Mouse (Mus musculus): ENCODE measurements around the gene Kcnk7. TPM values are rescaled to one million over a fixed set of nuclear protein-coding genes. Genes with fewer than 3 reads are reported as not detected.
A peak's percentile ranks its signal among the peaks of the same experiment; 100 is the strongest.

Kcnk7 gene
- polyA plus RNA-seq, 1 experiment from 2014 or later: not detected

DNA sequence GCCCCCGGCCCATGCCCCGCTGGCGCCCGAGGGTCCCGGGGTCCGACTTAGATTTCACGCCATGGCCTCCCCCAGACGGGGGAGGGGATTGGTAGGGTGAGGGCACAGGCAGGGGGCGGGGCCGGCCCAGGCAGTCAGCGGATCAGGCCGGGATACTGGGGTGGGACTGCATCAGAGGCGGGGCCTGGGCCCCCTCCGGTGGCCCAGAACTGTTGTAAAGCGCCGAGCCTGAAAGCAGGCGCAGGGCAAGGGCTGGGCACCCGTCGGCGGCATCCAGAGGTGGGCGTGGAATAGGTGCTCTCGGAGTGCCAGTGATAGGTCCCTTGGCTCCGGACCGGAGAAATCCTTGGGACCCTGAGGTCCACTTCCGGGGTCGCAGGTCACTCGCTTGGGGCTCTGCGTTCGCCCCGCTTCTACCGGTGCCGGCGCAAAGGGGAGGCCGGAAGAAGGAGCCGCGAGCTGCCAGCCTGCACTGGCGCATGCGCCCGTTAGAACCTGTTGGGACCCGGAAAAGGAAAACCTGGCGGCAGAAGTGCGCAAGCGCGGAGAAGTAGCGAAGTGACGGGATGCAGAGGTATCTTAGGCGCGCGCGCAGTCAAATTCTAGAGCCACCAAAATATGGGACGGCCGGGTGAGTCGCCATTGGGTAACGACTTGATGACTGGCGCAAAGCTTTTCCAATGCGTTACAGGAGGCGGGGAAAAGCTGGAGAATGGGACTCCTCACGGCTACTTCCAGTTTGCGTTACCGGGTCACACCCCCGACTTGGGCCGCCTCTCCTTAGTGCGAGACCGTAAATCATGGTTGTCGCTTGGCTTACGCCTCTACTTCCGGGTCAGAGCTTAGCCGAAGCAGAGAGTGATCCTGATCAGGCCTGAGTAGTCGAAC is 15.7 kb upstream of the Kcnk7 start, which contains the start of the genes Map3k11 and Pcnx3:
TSS of gene Map3k11 (plus strand) at position 543 of the 888 bp plus-strand sequence.
TSS of gene Pcnx3 (minus strand) at position 709 of the 888 bp plus-strand sequence.
- peak within 1 kb of the TSS; percentile 95 for H3K4me2 ChIP-seq (ENCODE audit: low read depth, low read length)
- ATAC-seq (ENCODE audit: low read depth): peak; percentile 96
- H3K4me3 ChIP-seq (ENCODE audit: low read depth, low read length): peak within 1 kb of the TSS; percentile 86
- peaks cover 40% of the 10 kb centered on the region for H3K36me3 ChIP-seq (ENCODE audit: control insufficient read depth, insufficient read depth, low read length)
- WGBS: under 1% methylated on average over 69 of the region's 69 CpGs
- H3K27ac ChIP-seq (ENCODE audit: low read depth, low read length): peak within 1 kb of the TSS; percentile 82
- H3K27me3 ChIP-seq (ENCODE audit: control insufficient read depth, insufficient read depth, low read length): no peaks in the 10 kb centered on the region
- H3K9me3 ChIP-seq (ENCODE audit: control insufficient read depth, low read length): no peaks in the 10 kb centered on the region
- H3K4me1 ChIP-seq (ENCODE audit: control insufficient read depth, insufficient read depth, low read length): peaks cover 29% of the 10 kb centered on the region
- peak within 1 kb of the TSS; percentile 81 for H3K9ac ChIP-seq (replicated peaks; ENCODE audit: low read depth, low read length)

DNA sequence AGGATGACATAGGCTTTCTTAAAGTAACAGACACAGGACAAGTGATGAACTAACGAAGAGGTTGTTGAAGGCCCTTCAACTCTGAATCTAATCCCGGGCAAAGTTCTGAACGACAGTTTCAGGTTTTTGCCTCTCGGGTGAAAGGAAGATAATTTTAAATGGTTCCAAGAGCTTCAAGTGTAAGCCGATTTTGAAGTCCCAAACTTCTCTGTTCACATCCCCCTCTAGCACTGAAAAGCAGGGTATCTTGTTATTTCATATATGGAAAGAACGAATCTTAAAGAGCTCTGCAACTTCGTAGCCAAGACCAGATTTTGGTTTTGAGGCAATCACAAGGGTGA is 15.1 kb upstream of the Kcnk7 start:
- WGBS: 2% methylated on average over 7 of the region's 7 CpGs
- ATAC-seq (ENCODE audit: low read depth): no peak
- Histone ChIP-seq H3K9me3 (ENCODE audit: control insufficient read depth, low read length) (no peaks in the 10 kb centered on the region), H3K9ac (replicated peaks; ENCODE audit: low read depth, low read length) (peak overlapping the region; percentile 81), H3K36me3 (ENCODE audit: control insufficient read depth, insufficient read depth, low read length) (peaks cover 35% of the 10 kb centered on the region), H3K27ac (ENCODE audit: low read depth, low read length) (peak overlapping the region; percentile 82), H3K4me1 (ENCODE audit: control insufficient read depth, insufficient read depth, low read length) (peaks cover 29% of the 10 kb centered on the region), H3K4me2 (ENCODE audit: low read depth, low read length) (peak overlapping the region; percentile 95), H3K4me3 (ENCODE audit: low read depth, low read length) (peak overlapping the region; percentile 86), H3K27me3 (ENCODE audit: control insufficient read depth, insufficient read depth, low read length) (no peaks in the 10 kb centered on the region)

DNA sequence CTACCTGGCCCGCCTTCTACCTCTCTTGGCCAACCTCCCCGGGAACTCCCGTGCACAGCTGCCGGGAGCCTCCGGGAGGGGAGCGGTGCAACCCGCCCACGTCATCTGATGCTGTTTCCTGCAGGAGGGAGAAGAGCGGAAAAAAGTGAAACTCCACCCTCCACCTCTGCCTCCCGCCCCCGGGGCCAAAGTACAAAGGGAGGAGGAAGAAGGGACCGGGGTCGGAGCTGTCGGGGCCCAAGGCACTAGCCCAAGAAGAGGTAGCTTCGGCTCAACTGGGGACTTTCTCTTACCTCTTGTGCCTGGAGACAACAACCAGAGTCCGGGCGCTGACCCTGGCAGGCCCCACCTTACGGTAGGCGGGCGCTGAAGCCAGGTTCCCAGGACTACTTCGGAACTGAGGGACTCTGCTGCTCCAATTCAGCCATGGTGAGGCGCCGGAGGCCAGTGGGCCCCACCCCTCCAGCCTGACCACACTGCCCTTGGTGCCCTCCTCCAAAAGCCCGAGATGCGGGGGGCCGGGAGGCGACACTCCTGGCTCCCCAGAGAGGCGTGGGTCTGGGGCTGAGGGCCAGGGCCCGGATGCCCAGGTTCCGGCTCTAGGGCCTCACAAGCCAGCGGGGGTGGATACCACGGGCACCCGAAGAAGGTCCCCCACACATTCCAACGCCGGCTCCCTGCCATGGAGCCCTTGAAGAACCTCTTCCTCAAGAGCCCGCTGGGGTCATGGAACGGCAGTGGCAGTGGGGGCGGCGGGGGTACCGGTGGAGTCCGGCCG is 14.4 kb upstream of the Kcnk7 start:
- H3K27ac ChIP-seq (ENCODE audit: low read depth, low read length): peak overlapping the region; percentile 82
- 13% methylated on average over 41 of the region's 42 CpGs for WGBS
- H3K9ac ChIP-seq (replicated peaks; ENCODE audit: low read depth, low read length): peak overlapping the region; percentile 67
- ATAC-seq (ENCODE audit: low read depth): no peak
- H3K4me1 ChIP-seq (ENCODE audit: control insufficient read depth, insufficient read depth, low read length): peaks cover 29% of the 10 kb centered on the region
- H3K36me3 ChIP-seq (ENCODE audit: control insufficient read depth, insufficient read depth, low read length): peaks cover 28% of the 10 kb centered on the region
- peak overlapping the region; percentile 86 for H3K4me3 ChIP-seq (ENCODE audit: low read depth, low read length)
- peak overlapping the region; percentile 95 for H3K4me2 ChIP-seq (ENCODE audit: low read depth, low read length)
- no peaks in the 10 kb centered on the region for H3K27me3 ChIP-seq (ENCODE audit: control insufficient read depth, insufficient read depth, low read length)
- no peaks in the 10 kb centered on the region for H3K9me3 ChIP-seq (ENCODE audit: control insufficient read depth, low read length)

DNA sequence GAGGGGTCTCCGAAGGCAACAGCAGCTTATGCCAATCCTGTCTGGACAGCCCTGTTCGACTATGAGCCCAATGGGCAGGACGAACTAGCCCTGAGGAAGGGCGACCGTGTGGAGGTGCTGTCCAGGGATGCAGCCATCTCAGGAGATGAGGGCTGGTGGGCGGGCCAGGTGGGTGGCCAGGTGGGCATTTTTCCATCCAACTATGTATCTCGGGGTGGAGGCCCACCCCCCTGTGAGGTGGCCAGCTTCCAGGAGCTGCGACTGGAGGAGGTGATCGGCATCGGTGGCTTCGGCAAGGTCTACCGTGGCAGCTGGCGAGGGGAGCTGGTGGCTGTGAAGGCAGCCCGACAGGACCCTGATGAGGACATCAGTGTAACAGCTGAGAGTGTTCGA is 13.8 kb upstream of the Kcnk7 start:
- Histone ChIP-seq H3K27ac (ENCODE audit: low read depth, low read length) (no peak overlapping the region; the same call in 1 of the 2 replicates), H3K9ac (replicated peaks; ENCODE audit: low read depth, low read length) (peak overlapping the region; percentile 67; the same call in 1 of the 2 replicates), H3K36me3 (ENCODE audit: control insufficient read depth, insufficient read depth, low read length) (peaks cover 28% of the 10 kb centered on the region), H3K4me3 (ENCODE audit: low read depth, low read length) (peak overlapping the region; percentile 86), H3K27me3 (ENCODE audit: control insufficient read depth, insufficient read depth, low read length) (no peaks in the 10 kb centered on the region), H3K9me3 (ENCODE audit: control insufficient read depth, low read length) (no peaks in the 10 kb centered on the region), H3K4me1 (ENCODE audit: control insufficient read depth, insufficient read depth, low read length) (peaks cover 29% of the 10 kb centered on the region), H3K4me2 (ENCODE audit: low read depth, low read length) (peak overlapping the region; percentile 95)
- no peak for ATAC-seq (ENCODE audit: low read depth)
- WGBS: 79% methylated on average over 15 of the region's 15 CpGs

DNA sequence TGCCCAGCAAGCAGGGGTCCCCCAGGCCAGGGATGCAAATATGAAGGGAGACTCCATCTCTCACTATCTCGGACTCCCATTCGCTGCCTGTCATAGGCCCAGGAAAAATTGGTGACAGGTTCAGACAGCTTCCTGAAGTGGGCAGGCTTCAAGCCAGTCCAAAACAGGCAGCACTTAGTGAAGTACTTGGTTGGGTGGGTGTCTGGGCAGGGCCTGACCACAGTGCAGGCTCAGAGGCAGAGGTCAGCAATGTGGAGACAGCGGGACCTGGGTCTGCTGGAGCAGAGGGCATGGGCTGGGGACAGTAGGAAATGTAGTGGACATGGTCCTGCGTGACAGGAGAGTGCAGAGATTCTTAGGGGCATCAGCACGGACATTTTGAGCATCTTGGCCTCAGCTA is 12.6 kb upstream of the Kcnk7 start:
- H3K4me1 ChIP-seq (ENCODE audit: control insufficient read depth, insufficient read depth, low read length): peaks cover 35% of the 10 kb centered on the region
- H3K27ac ChIP-seq (ENCODE audit: low read depth, low read length): peak overlapping the region; percentile 22; the same call in 1 of the 2 replicates
- WGBS: 89% methylated on average over 5 of the region's 5 CpGs

DNA sequence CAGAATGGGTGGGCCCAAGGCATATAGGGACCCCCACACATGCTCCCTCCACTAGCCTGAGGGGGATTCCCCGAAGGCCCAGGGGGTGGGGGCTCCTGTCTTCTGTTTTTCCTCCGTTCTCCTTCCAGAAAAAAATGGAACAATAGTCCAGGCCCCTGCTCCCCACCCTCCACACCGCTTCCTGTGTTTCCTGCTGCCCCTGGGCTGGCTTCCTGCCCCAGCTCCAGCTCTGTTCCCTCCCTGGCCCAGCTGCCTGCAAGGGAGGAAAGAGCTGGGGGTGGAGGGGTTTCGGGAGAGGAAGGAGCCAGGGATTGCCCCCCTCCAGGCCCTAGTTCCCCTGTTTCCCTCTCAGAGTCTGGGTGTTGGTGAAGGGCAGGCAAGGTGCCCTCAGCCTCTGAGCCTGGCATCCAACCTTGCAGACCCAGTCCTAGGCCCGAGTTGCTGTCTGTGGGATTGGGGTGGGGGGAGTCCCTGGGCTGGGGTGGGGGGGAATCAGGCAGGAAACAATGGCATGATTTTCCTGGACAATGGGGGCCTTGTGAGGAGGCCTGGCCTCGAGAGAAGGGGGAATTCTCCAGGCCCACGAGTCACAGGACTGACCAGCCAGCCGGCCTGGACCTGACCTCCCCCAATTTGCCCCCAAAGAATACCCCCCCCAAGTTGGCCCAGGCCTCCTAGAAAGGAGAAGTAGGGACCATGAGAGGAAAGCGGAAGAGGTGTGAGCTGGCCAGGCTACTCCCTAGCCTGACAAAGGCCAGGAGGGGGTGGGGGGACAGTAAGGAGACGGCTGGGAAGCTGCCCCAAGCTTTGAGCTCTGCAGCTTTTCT is 11.9 kb upstream of the Kcnk7 start:
- Histone ChIP-seq H3K27ac (ENCODE audit: low read depth, low read length) (no peak overlapping the region), H3K4me1 (ENCODE audit: control insufficient read depth, insufficient read depth, low read length) (peaks cover 32% of the 10 kb centered on the region)

More for the DNA sequence above, 12.6 kb upstream of the Kcnk7 start:
- H3K27me3 ChIP-seq (ENCODE audit: control insufficient read depth, insufficient read depth, low read length): no peaks in the 10 kb centered on the region
- H3K4me2 ChIP-seq (ENCODE audit: low read depth, low read length): peak overlapping the region; percentile 95; the same call in 1 of the 2 replicates
- peak overlapping the region; percentile 86; the same call in 1 of the 2 replicates for H3K4me3 ChIP-seq (ENCODE audit: low read depth, low read length)
- H3K36me3 ChIP-seq (ENCODE audit: control insufficient read depth, insufficient read depth, low read length): peaks cover 22% of the 10 kb centered on the region
- ATAC-seq (ENCODE audit: low read depth): no peak
- no peaks in the 10 kb centered on the region for H3K9me3 ChIP-seq (ENCODE audit: control insufficient read depth, low read length)
- H3K9ac ChIP-seq (replicated peaks; ENCODE audit: low read depth, low read length): peak overlapping the region; percentile 21; the same call in 1 of the 2 replicates

DNA sequence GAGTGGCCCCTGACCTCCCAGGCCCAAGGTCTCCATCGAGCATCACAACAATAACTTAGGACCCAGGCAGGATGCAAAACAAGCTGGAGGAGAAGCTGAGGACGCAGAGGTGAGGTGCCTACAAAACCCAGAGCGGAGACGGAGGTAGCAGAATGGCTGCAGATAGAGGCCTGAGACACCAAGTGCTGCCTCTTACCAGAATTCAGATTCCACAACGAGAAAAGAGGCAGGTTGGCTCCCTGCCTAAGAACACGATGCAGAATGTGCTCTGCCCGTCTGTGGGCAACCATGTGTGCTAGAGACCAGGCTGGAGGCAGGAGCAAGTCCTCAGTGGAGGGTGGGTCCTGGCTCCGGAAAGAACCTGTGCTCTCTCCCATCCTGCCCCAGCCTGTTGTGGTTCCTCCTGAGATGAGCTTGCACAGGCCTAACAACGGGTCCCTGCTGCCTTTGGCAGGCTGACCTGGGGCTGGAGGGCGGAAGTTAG is 11.2 kb upstream of the Kcnk7 start:
- Histone ChIP-seq H3K9ac (replicated peaks; ENCODE audit: low read depth, low read length) (no peak overlapping the region; the same call in 1 of the 2 replicates), H3K27ac (ENCODE audit: low read depth, low read length) (no peak overlapping the region), H3K4me1 (ENCODE audit: control insufficient read depth, insufficient read depth, low read length) (peaks cover 26% of the 10 kb centered on the region), H3K27me3 (ENCODE audit: control insufficient read depth, insufficient read depth, low read length) (no peaks in the 10 kb centered on the region), H3K36me3 (ENCODE audit: control insufficient read depth, insufficient read depth, low read length) (peaks cover 34% of the 10 kb centered on the region), H3K4me2 (ENCODE audit: low read depth, low read length) (peak overlapping the region; percentile 95; the same call in 1 of the 2 replicates), H3K4me3 (ENCODE audit: low read depth, low read length) (no peak overlapping the region), H3K9me3 (ENCODE audit: control insufficient read depth, low read length) (no peaks in the 10 kb centered on the region)
- no peak for ATAC-seq (ENCODE audit: low read depth)
- WGBS: 71% methylated on average over 10 of the region's 10 CpGs

More for the DNA sequence above, 11.9 kb upstream of the Kcnk7 start:
- Histone ChIP-seq H3K4me2 (ENCODE audit: low read depth, low read length) (peak overlapping the region; percentile 95; the same call in 1 of the 2 replicates), H3K4me3 (ENCODE audit: low read depth, low read length) (peak overlapping the region; percentile 86; the same call in 1 of the 2 replicates), H3K9ac (replicated peaks; ENCODE audit: low read depth, low read length) (no peak overlapping the region), H3K36me3 (ENCODE audit: control insufficient read depth, insufficient read depth, low read length) (peaks cover 27% of the 10 kb centered on the region), H3K27me3 (ENCODE audit: control insufficient read depth, insufficient read depth, low read length) (no peaks in the 10 kb centered on the region), H3K9me3 (ENCODE audit: control insufficient read depth, low read length) (no peaks in the 10 kb centered on the region)
- 64% methylated on average over 10 of the region's 10 CpGs for WGBS
- ATAC-seq (ENCODE audit: low read depth): no peak

DNA sequence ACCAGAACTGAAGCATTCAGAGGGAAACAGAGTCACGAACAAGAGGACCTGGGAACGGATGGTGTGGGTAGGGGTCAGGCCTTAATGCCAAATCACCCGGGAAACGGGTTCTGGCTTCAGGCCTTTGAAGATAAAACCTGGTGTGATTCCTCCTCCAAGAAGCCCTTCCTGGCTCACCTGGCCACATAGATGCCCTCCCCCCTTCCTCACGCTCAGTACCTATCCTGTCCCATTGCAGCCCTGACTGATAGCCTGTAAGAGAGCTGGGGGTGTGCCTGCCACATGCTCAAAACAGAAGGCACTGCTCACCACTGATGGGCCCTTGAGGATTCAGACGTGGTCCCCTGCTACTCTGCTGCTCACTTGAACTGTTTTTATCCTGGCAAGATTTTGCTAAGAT is 10.4 kb upstream of the Kcnk7 start:
- Histone ChIP-seq H3K36me3 (ENCODE audit: control insufficient read depth, insufficient read depth, low read length) (peaks cover 38% of the 10 kb centered on the region), H3K27me3 (ENCODE audit: control insufficient read depth, insufficient read depth, low read length) (no peaks in the 10 kb centered on the region), H3K4me2 (ENCODE audit: low read depth, low read length) (no peak overlapping the region), H3K4me1 (ENCODE audit: control insufficient read depth, insufficient read depth, low read length) (peaks cover 26% of the 10 kb centered on the region), H3K4me3 (ENCODE audit: low read depth, low read length) (no peak overlapping the region), H3K27ac (ENCODE audit: low read depth, low read length) (no peak overlapping the region), H3K9ac (replicated peaks; ENCODE audit: low read depth, low read length) (no peak overlapping the region), H3K9me3 (ENCODE audit: control insufficient read depth, low read length) (no peaks in the 10 kb centered on the region)
- 88% methylated on average over 6 of the region's 6 CpGs for WGBS
- no peak for ATAC-seq (ENCODE audit: low read depth)

All from neural tube, embryonic 14.5 days (tissue).